Mouse (Mus musculus): Measurements from ENCODE around the gene Crmp1.

GRCm38 (mm10) chr5:37204886-37205285 lies 36.9 kb upstream of the Crmp1 start:
- TF ChIP-seq CTCF (IDR thresholded peaks at IDR 0.05; ENCODE audit: low read depth, low read length) (no peak), TAL1 (conservative IDR thresholded peaks at IDR 0.05; ENCODE audit: low read depth, low read length) (no peak), GATA1 (IDR thresholded peaks at IDR 0.05; ENCODE audit: borderline replicate concordance, low read length) (no peak)
